Mouse (Mus musculus) cortical plate, adult 2 months (tissue): ENCODE measurements around the gene Actr5.

Source experiments
- CTCF ChIP-seq: fragments of 200-500 bp; IDR thresholded peaks from 2 replicates; pipeline ENCODE4 v1.5.1; 2011; ENCODE audit warnings: mild to moderate bottlenecking, control low read depth, low read length; ENCODE audit not compliant: insufficient read depth; ENCODE audit errors: extremely low read depth
- POLR2A ChIP-seq: fragments of 200-500 bp; IDR thresholded peaks from 2 replicates; pipeline ENCODE4 v1.6.1; 2011; ENCODE audit warnings: mild to moderate bottlenecking, low read length, control low read depth; ENCODE audit not compliant: insufficient read depth; ENCODE audit errors: extremely low read depth

DNA sequence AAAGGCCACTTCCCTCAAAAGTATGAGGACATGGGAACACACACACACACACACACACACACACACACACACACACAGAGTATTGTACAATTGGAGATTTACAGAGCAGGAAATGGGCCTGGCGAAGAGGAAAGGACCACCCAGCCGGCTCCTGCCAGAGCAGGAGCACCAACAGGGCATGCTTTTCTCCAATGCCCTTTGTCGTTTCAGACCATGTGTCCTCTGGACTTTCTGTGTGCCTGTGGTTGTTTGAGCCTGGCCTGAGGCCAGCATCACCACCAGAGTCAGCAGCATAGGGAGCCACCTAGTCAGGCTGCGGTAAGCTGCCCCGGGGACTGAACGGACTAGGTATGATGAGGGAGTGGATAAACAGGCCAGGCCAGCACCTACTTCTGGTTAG lies 34.1 kb downstream of the Actr5 start:
- TF ChIP-seq POLR2A (no peak), CTCF (no peak)
